ENCODE assay signal across 22 mouse cellular contexts in genomic region chr16:5119385-5119784, GRCm38 (mm10). TPM values are rescaled to one million over a fixed set of nuclear protein-coding genes. Genes with fewer than 3 reads are reported as not detected.
DNase-seq lines count a peak whose midpoint lies in the region; ATAC-seq lines count a peak whose summit lies in the region.
"Had no signal": no experiment of that assay in that cellular context is flagged by ENCODE, and none has a peak within 500 bp of the region (broad histone marks: within the 10 kb centered on the region; RNA-seq: fewer than 3 reads in every experiment).

No protein-coding gene starts in this region.

- H3K27me3 ChIP-seq in lung, embryonic 16.5 days (ENCODE audit: control insufficient read depth, insufficient read depth, low read depth, low read length) = no peaks in the 10 kb centered on the region; the same call in 1 of the 2 replicates
- H3K27me3 ChIP-seq in stomach, embryonic 15.5 days (replicated peaks) = no peaks in the 10 kb centered on the region
- H3K27me3 ChIP-seq in forebrain, embryonic 16.5 days (replicated peaks; ENCODE audit: control insufficient read depth, insufficient read depth, low read length) = 0 out of 2 replicates have a peak, but pooled peaks cover 2% of the 10 kb centered on the region
- H3K27me3 ChIP-seq: hindbrain, embryonic 15.5 days had no signal

- DNase-seq in kidney, adult 9 months = peak; percentile 19
- DNase-seq in kidney, adult 11 months = no peak
- peak; percentile 60 for DNase-seq in 3T3-L1 (ENCODE audit: low read depth, low spot score)
- no peak for DNase-seq in heart, postnatal 4 days
- DNase-seq: adrenal gland, adult 8-10 months; B cell, adult 2 months; cerebellum, adult 9-10 months; heart, adult 11 months; spleen, adult 18-20 months; thymus, postnatal 14 days had no signal

- 0 out of 2 replicates have a peak, but pooled peaks cover 1% of the 10 kb centered on the region for H3K9me3 ChIP-seq in lung, embryonic 16.5 days (ENCODE audit: control insufficient read depth, low read length)
- H3K9me3 ChIP-seq in stomach, embryonic 15.5 days = no peaks in the 10 kb centered on the region
- H3K9me3 ChIP-seq in forebrain, embryonic 16.5 days (ENCODE audit: control insufficient read depth, low read length) = no peaks in the 10 kb centered on the region
- H3K9me3 ChIP-seq: embryonic facial prominence, embryonic 10.5 days; hindbrain, embryonic 15.5 days; limb, embryonic 15.5 days; neural tube, embryonic 15.5 days had no signal

- no peaks in the 10 kb centered on the region for H3K4me1 ChIP-seq in lung, embryonic 16.5 days (replicated peaks; ENCODE audit: control insufficient read depth, insufficient read depth, low read length)
- no peaks in the 10 kb centered on the region for H3K4me1 ChIP-seq in stomach, embryonic 15.5 days
- H3K4me1 ChIP-seq in forebrain, embryonic 16.5 days (replicated peaks; ENCODE audit: control insufficient read depth, insufficient read depth, low read length) = no peaks in the 10 kb centered on the region
- H3K4me1 ChIP-seq: embryonic facial prominence, embryonic 10.5 days; hindbrain, embryonic 15.5 days; neural tube, embryonic 15.5 days had no signal

- H3K36me3 ChIP-seq in lung, embryonic 16.5 days (ENCODE audit: control insufficient read depth, insufficient read depth, low read length) = no peaks in the 10 kb centered on the region
- H3K36me3 ChIP-seq in stomach, embryonic 15.5 days = no peaks in the 10 kb centered on the region
- no peaks in the 10 kb centered on the region for H3K36me3 ChIP-seq in forebrain, embryonic 16.5 days (ENCODE audit: control insufficient read depth, insufficient read depth)
- H3K36me3 ChIP-seq: embryonic facial prominence, embryonic 10.5 days; heart, embryonic 13.5 days; hindbrain, embryonic 15.5 days; limb, embryonic 15.5 days; neural tube, embryonic 15.5 days had no signal

- no peak overlapping the region for H3K4me3 ChIP-seq in lung, embryonic 16.5 days (ENCODE audit: low read length)
- H3K4me3 ChIP-seq in stomach, embryonic 15.5 days (replicated peaks) = no peak overlapping the region
- H3K4me3 ChIP-seq in forebrain, embryonic 16.5 days (replicated peaks; ENCODE audit: low read length) = no peak overlapping the region
- H3K4me3 ChIP-seq: embryonic facial prominence, embryonic 10.5 days; heart, embryonic 13.5 days; hindbrain, embryonic 15.5 days; limb, embryonic 15.5 days; megakaryocyte, embryonic 14.5 days; neural tube, embryonic 15.5 days had no signal

- peak; percentile 53 for ATAC-seq in lung, embryonic 16.5 days (ENCODE audit: low read depth)
- 0 out of 2 replicates have a peak, but pooled peaks have one; percentile 5 for ATAC-seq in stomach, embryonic 15.5 days (ENCODE audit: insufficient read depth, low FRiP score, low read depth)
- ATAC-seq in forebrain, embryonic 16.5 days = no peak
- ATAC-seq: intestine, postnatal 0 days; midbrain, embryonic 16.5 days had no signal

- no peak overlapping the region for H3K4me2 ChIP-seq in lung, embryonic 16.5 days (ENCODE audit: low read depth, low read length)
- no peak overlapping the region for H3K4me2 ChIP-seq in stomach, embryonic 15.5 days
- no peak overlapping the region for H3K4me2 ChIP-seq in forebrain, embryonic 16.5 days (ENCODE audit: low read length)
- H3K4me2 ChIP-seq: heart, embryonic 13.5 days; hindbrain, embryonic 15.5 days; limb, embryonic 15.5 days; neural tube, embryonic 15.5 days had no signal

- no peak overlapping the region for H3K27ac ChIP-seq in lung, embryonic 16.5 days (ENCODE audit: low read length)
- H3K27ac ChIP-seq in stomach, embryonic 15.5 days = no peak overlapping the region
- H3K27ac ChIP-seq in forebrain, embryonic 16.5 days (ENCODE audit: low read length) = no peak overlapping the region
- H3K27ac ChIP-seq: embryonic facial prominence, embryonic 10.5 days; heart, embryonic 13.5 days; hindbrain, embryonic 15.5 days; limb, embryonic 15.5 days; neural tube, embryonic 15.5 days had no signal

- H3K9ac ChIP-seq in lung, embryonic 16.5 days (ENCODE audit: low read length) = no peak overlapping the region
- no peak overlapping the region for H3K9ac ChIP-seq in stomach, embryonic 15.5 days
- H3K9ac ChIP-seq in forebrain, embryonic 16.5 days (replicated peaks; ENCODE audit: low read depth, low read length) = no peak overlapping the region
- H3K9ac ChIP-seq: heart, embryonic 13.5 days; hindbrain, embryonic 15.5 days; limb, embryonic 15.5 days; neural tube, embryonic 15.5 days had no signal

- 51% methylated on average over 4 of the region's 4 CpGs for WGBS in lung, embryonic 16.5 days
- WGBS in stomach, embryonic 15.5 days = 66% methylated on average over 4 of the region's 4 CpGs
- WGBS in forebrain, embryonic 16.5 days = 82% methylated on average over 4 of the region's 4 CpGs

RNA-seq across cellular contexts. Expression of gene Ppl, which starts 12.8 kb away (rescaled TPM):
- 8.7 and 9.3 TPM in 2 replicates for polyA plus RNA-seq in lung, embryonic 16.5 days (2015; fragmentation: Nextera tagmentation; extraction: Ambion mirVana)
- 15.5 and 28.2 TPM in 2 replicates for polyA plus RNA-seq in stomach, embryonic 15.5 days (2015; fragmentation: Nextera tagmentation; extraction: Ambion mirVana)
- 0.06 and 0.21 TPM in 2 replicates for polyA plus RNA-seq in forebrain, embryonic 16.5 days (2015; fragmentation: Nextera tagmentation; extraction: Ambion mirVana)
- 1 to 10 TPM; 2.4 to 2.5 TPM for total RNA-seq in heart, postnatal 4 days (2021)
- total RNA-seq: common myeloid progenitor, adult 5-6 weeks had no signal

RNA-seq across cellular contexts. Expression of gene Sec14l5, which starts 27.5 kb away (rescaled TPM):
- 0.65 and 0.78 TPM in 2 replicates for polyA plus RNA-seq in lung, embryonic 16.5 days (2015; fragmentation: Nextera tagmentation; extraction: Ambion mirVana)
- polyA plus RNA-seq in stomach, embryonic 15.5 days (2015; fragmentation: Nextera tagmentation; extraction: Ambion mirVana) = 0.05 and 0.14 TPM in 2 replicates
- polyA plus RNA-seq in forebrain, embryonic 16.5 days (2015; fragmentation: Nextera tagmentation; extraction: Ambion mirVana) = 0.10 and 0.14 TPM in 2 replicates
- total RNA-seq in heart, postnatal 4 days (2021) = under 1 TPM; 0.10 to 0.16 TPM
- total RNA-seq: common myeloid progenitor, adult 5-6 weeks had no signal
- polyA plus RNA-seq: intestine, postnatal 0 days had no signal

Comparison
In these comparisons a context has a peak if more than half of its experiments do, and no peak if none do; other contexts are left out.
1. DNase-seq: peak in kidney, adult 9 months (single experiment) and 3T3-L1 (single experiment); none in kidney, adult 11 months (single experiment) and heart, postnatal 4 days (single experiment).